Mouse (Mus musculus): Measurements from ENCODE around the gene Gm20388.
A peak's percentile ranks its signal among the peaks of the same experiment; 100 is the strongest.

The Gm20388 gene

DNA sequence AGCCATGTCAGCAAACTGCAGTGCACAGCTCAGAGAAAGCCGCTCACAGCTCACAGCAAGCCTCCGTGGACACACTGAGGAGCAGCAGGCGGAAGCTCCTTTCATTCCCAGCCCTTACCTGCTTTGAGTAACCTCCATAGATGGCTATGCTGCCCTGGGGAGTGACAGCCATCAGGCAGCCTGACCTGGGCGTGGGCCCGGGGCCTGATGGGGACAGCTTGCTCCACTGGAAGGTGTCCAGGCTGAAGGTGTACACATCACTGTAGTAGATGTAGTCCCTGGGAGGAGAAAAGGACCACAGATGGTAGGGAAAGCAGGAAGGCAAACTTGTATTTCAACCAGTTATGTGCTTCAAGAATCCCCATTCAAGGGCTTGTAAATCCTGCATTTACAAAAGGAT lies 1894.2 kb downstream of the Gm20388 start:
- DNase-seq (ENCODE audit: low spot score), result no peak

DNA sequence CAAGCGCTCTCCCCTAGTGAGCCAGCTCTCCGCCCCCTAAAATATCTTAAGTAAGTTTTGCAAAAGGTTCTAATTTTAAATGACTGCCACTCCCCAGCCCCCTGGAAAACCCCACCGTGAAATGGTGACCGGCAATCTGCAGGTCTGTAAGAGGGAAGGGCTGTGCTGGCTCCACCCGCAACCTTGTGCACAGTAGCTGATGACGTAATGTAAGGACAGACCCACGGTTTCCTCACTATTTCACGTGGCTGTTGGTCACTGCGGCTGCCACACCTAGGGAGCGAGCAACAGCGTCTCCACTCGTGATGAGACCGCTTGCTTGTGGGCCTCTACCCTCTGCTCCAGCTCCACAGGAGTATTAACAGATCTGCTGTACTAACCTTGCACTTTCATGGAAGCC lies 1895.5 kb downstream of the Gm20388 start:
- no peak for DNase-seq (ENCODE audit: low spot score)

DNA sequence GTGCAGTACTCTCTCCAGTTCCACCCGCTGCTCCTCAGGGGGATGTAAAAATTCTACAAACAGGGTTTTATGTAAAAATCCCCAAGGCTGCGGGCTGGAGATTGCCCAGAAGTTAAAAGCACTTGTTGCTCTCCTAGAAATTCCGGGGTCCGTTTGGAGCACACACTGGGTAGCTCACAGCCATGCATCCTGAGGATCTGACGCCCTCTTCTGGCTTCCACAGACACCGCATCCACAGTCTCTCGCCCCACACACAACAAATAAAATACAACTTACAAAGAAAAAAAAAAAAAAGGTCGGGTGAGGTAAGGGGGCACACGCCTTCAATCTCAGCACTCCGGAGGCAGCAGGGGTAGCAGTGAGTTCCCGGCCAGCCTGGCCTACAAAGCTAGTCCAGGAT lies 1897.4 kb downstream of the Gm20388 start:
- DNase-seq (ENCODE audit: low spot score), result no peak

DNA sequence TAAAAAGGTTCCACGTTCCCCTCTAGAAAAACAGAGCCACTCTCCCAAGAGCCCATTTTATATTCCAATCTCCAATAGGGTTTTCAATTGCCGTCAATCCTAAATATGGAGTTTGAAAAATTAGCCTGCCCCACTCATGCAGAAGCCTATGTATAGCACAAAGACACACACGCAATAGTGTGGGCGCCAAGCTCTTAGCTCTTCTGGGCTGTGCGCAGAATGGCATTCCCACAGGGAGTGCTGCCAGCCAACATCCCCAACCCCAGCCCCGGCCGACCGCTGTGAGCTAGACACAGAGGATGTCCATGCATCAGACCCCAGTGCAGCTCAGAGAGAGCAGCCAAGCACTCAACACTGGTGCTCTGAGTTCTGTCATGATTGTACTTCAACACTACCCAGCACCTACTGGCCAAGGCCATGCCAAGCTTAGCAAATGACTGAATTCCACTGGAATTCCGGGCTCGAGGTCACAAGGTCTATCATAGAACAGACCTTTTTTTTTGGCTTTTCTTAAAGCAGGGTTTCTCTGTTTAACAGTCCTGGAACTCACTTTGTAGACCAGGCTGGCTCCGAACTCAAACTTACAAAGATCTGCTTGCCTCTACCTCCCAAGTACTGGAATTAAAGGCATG lies 1899.0 kb downstream of the Gm20388 start:
- DNase-seq (ENCODE audit: low spot score), result no peak

DNA sequence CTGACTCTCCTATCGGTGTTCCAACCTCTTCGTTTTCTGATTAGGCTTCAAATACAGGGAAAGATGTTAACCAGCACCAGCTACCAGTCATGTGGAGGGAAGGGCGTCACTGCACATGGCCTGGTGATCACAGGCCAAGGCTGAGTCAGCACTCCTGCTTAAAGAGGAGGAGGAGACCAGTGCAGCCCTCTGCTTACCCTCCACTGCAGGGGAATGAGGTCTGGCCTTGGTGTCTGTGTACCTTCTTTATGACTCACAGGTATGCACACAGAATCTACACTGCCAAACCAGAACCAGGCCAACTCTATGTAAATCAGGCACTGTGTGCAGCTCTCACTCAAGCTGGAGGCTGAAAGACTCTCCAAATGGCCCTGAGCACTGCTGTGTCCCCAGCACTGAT lies 1900.9 kb downstream of the Gm20388 start:
- no peak for DNase-seq (ENCODE audit: low spot score)

DNA sequence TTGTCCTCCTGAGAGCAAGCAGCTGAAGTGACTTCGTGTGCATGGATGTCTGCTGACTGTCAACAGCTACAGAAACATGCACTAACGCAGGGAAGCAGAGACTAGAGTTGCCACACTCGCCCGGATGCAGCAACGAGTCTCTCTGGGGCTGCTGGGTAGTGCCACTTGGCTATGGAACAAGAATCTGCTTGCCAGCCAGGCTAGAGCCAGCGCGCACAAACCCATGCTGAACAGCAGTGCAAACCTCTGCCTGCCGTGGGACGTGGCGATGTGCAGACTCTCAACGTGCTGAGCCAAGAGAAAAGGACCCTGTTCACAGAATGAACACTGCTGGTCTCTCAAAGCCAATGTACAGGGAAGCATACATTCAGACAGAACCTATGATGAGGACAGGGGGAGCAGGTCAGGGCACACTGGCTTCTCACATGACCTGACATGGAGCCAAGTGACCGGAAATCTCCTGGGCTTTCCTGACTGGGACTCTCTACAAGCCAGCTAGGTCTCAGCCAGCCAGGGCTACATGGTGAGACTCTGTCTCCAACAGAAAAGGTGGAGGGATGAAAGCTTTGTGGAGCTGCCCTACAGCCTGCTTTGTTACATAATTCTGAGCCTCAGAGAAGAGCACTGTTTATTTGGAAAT lies 1901.4 kb downstream of the Gm20388 start:
- DNase-seq (ENCODE audit: low spot score), result no peak

DNA sequence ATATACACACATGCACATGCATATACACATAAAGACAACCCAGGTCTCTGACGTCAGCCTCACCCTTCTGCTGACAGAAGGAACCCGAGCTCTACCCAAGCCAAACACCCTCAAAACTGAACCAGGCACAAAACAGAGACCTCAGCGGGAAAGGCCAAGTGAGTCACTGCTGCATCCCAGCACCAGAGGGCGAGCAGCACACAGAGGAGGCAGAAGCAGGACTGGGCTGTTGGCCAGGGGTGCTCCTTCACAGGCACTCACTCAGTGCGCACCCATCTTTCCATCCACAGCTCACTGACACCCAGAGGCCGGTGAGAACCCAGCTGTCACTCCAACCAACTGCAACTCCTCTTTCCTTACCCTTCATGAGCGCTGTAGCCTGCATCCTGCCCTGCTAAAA lies 1907.6 kb downstream of the Gm20388 start:
- DNase-seq (ENCODE audit: low spot score), result no peak

DNA sequence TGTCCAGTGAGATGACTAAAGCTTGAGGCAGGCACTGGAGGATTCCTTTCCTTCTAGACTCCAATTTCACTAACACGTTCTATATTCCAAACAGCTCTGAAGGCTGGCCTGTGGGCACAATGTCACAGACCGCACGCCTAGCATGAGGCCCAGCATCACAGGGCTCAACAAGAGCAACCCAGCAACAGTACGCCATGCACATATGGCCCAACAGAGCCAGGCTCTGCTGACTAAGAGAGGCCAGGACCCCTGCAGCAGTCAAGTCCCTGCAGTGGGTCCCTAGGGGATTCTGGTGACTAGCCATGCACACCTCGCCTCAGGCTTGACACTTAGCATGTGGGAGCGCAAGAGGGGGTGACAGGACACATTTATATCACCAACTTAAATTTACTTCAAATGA lies 1910.2 kb downstream of the Gm20388 start:
- no peak for DNase-seq (ENCODE audit: low spot score)

DNA sequence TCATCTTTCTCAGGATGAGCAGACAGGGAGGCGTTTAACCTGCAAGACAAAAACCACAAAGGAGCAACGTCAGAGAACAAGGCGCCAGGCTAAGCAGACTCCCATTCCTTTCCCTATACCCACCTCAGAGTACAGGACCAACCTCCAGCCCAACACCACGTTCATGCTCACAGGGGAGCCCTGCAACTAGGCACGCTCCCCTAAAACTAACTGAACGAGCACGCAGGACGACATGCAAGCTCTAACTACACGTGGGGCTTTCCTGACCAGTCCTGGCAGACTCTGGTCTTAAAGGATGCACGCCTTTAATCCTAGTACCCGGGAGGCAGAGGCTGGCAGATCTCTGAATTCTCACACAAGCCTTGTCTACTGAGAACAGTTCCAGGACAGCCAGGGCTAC lies 1910.7 kb downstream of the Gm20388 start:
- DNase-seq (ENCODE audit: low spot score), result no peak

DNA sequence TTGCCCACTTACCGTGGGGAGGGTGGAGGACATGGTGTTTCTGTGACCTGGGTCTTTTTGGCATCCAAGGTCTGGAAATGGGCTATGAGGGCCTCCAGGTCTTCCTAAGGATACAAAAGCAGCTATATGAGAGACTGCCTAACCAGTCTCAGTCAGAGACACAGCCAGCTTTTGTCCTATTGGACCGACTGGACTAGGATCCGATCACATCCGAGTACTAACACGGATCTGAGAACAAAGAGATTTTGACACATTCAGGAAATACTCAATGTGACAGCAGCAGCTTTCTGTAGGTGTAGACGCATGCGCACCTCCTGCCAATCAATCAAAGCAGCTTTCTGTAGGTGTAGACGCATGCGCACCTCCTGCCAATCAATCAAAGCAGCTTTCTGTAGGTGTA lies 1911.1 kb downstream of the Gm20388 start:
- no peak for DNase-seq (ENCODE audit: low spot score)

DNA sequence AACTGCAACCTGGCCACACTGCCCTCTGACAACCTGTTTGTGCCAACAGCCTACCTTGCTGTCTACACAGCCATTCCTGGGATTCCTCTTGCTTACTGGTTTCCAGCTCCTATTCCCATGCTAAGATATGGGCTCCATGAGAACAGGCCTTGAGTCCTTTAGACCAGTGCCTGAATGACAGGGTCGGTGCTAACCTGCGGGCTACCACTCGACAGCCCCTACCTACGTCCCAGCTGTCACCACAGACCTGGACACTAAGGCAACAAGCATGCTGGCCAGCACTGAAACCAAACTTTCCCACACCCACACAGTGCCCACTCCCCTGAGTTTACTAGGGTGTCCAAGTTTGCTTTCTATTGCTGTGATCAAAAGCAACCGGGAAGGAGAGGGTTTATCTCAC lies 1917.1 kb downstream of the Gm20388 start:
- DNase-seq (ENCODE audit: low spot score), result no peak

DNA sequence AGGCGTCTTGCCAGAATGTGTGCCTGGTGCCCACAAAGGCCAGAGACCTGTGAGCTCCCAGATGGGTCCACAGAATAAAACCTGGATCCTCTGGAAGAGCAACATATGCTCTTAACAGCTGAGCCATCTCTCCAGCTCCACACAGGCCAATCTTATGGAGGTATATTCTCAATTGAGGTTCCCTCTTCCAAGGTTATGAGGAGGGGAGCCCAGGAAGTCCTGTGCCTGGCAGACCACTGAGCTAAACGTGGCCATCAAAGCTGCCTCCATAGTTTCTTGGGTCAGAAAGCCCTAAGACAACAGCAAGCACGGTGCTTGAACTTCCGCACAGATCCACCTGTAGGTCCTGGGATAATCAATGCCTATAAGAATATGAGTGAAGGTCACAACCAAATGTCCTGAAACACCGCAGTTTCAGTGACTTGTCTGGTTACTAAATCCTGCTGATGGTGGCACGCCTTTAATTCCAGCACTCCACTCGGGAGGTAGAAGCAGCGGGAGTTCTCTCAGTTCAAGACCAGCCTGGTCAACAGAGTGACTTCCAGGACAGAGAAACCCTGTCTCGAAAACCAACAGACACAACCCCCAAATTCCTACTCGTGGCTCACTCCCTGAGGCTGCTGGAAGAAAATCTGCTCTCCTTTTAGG lies 1917.9 kb downstream of the Gm20388 start:
- DNase-seq (ENCODE audit: low spot score), result no peak

DNA sequence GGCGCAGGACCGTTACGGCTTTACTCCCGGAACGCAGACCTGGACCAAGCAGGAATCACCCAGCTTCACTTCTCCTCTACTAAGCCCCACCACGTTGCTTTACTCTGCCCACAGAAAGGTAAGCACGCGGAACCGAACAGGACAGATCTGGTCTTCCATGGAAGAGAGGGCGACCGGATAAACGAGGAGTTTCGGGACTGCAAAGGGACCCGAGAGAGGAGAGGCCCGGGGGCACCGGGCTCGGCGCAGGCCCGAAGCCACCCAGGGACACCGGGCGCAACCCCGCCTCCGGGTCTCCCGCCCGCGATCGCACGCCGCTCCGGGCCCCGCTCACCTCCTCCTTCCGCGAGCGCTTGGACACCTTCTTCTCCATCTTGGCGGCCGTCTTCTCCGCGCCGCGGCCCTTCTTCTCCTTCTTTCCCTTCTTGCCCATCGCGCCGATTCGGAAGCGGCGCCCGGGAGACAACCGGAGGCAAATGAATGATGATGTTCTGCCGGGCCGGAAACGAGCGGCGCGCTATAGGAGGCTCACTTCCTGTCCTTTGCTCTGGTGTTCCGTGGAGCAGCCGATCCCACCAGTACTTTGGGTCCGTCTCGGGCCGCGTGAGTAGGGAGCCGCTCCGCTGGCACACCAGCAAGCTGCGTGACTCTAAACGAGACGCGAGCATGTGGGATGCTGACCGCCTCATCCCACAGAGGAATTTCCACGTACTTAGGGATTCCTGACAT lies 1918.6 kb downstream of the Gm20388 start, which contains the start of gene Klhdc4:
Gene Klhdc4 (minus strand): TSS at position 522 of the 729 bp plus-strand sequence.
- peak; percentile 85 for DNase-seq (ENCODE audit: low spot score)

DNA sequence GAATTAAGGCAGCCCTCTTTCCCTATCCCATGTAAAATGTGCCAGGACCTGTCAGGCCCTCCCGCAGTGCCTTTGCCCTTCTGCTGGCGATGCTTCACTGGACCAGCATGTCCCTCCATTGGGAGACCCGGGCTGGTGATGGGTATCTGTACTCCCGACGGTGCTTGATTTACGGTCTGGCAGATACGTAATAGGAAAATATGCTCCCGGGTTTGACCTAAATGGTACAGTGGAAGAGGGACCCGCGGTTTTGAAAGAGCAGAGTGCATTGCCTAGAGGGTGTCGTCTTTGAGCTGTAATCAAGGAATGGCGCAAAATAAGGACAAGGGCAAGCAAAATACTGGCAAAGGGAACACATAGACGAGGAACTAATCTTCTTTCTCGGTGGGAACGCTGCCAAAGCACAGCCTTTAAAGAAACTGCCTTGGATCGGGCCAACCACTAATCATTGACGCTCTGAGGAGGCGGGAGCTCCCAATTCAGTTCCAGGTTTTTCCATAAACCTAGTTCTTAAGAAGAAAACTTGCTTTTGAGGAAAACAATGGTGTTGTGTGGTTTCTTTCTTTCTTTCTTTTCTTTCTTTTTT lies 1919.2 kb downstream of the Gm20388 start:
- DNase-seq (ENCODE audit: low spot score), result no peak

DNA sequence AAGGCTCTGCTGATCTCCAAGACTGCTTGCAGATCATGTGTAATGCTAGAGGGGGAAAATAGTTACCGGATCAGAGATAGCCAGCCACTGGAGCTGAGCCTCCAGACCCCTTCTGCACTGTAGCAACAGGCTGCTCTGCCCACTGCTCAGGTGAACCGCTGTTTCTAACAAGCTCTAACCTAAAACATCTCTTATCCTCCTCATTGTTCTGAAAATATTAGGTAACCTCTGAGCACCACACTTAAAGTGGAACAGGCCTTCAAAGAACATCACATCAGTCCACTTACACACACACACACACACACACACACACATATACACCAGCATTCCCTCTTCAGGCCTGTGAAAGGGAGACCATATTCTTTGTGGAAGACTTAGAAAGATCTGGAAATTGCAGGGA lies 1921.4 kb downstream of the Gm20388 start:
- peak; percentile 1 for DNase-seq (ENCODE audit: low spot score)

DNA sequence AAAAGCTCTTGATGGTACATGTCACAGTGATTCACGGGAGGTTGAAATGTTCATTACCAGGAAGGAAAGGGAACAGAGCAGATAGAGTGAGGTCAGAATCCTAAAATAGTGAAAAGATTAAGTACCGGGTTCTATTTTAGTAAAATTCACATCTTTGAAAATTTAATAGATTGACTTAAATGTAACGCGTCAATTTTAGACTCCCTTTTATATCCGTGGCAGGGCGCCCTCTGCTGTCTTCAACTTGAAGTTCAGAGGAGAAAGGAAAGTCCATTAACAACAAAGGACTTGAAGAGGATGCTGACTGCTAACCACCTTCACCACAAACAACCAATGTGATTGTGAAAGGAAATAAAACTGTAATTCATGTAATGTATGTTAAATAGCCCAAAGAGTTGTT lies 1921.9 kb downstream of the Gm20388 start:
- peak; percentile 53 for DNase-seq (ENCODE audit: low spot score)

DNA sequence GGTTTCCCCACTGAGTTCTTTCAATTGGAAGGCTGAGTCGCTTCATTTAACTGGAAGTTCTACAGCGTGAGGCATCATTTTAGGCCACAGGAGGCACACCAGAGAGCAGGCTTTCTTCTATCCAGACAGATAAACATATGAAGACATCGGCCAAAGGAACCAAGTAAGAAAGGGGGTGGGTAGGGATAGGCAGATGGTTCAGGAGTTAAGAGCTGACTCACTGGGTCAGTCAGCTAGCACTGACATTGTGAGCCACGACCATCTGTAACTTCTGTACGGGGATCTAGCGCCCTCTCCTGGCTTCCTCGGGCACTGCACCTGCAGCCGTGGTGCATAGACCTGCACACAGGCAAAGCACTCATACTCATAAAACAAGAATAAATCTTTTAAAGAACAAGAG lies 1930.6 kb downstream of the Gm20388 start:
- DNase-seq (ENCODE audit: low spot score), result peak; percentile 32

DNA sequence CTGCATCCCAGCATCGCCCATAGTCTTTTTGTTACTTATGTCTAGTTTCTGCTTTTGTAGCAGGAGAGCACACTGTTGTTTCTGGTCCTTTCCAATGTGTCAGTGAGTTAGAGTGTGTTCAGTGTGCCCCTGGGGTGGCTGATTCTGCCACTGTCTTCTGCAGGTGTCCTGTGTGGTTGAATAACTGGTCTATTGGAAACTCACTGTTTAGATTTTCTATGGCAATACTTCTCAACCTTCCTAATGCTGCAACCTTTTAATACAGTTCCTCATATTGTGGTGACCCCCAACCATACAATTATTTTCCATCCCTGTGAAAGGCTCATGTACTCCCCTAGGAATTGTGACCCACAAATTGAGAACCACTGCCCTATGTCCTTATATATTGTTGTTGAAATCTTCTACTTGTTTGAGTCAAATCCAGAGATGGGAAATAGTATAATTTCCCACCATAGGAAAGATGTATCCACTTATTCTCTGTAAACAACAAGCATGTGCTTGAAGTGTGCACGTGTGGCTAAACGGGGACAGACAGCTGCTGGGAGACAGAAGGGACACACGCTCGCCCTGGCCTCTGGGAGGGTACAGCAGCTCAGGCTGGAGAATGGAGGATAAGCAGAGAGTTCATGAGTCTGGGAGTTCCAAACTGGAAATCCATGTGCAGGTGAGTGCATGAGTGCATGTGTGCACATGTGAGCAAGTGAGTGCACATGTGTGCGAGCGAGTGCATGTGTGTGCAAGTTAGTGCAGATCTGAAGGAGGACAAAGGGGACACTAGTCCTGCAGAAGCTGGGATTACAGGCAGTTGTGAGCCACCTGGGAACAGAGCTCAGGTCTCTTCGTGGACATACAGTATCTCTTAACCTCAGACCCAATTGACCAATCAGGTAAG lies 1931.7 kb downstream of the Gm20388 start:
- peak; percentile 1 for DNase-seq (ENCODE audit: low spot score)

DNA sequence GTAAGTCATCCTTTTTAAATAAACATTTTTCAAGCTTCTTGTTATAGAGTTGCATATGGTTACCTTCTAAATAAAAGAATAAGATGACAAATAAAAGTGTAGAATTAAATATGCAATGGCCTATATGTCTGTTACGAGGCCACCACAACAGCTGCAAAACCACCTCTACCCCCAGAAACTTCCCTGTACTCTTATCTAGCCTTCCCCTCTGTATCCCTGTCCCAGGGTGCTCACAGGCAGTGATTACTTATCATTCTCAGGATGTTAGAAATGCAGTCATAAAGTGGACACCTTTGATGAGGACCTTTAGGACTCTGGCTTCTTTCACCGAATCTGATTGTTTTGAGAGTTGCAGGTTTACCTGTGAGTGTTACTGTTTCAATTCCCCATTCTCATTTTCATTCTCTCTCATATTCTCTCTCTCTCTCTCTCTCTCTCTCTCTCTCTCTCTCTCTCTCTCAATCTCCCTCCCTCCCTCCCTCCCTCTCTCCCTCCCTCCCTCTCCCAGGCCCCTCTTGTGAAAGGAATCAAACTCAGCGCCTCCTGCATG lies 1932.6 kb downstream of the Gm20388 start:
- DNase-seq (ENCODE audit: low spot score), result no peak

DNA sequence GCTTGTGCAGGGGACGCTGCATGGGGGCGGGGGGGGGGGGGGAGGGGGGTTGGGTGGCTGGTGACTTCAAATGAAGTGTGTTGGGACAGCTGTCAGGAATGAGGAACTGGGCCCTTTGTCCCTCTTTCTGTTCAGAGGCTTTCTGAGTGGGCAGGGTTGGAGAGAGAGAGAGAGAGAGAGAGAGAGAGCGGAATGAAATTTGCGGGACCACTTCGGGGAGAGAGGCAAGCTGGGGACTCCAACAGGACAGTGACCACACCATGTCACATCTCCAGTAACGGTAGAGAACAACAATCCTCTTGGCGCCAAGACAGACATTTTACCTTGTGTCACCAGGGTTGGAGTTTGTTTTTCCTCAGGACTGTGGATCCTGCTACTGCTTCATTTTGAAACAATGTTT lies 1934.1 kb downstream of the Gm20388 start:
- DNase-seq (ENCODE audit: low spot score), result peak; percentile 0

DNA sequence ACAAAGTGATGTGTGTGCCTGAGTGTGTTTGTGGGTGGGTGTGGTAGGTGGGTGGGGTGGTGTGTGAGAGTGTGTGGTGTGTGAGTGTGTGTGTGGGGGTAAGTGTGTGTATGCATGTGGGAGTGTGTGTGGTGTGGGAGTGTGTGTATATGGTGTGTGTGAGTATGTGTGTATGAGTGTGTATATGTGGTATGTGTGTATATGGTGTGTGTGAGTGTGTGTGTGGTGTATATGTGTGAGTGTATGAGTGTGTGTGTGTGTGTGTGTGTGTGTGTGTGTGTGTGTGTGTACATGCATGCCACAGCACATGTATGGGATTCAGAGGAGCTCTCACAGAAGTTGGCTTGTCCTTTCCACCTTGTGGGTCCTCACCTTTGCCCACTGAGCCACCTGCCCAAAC lies 1936.2 kb downstream of the Gm20388 start:
- no peak for DNase-seq (ENCODE audit: low spot score)
